Mouse (Mus musculus) adrenal gland, postnatal 36 days (tissue): ENCODE measurements at regions not wholly inside any gene's neighbourhood (a gene's known extent, or its start where the extent isn't known, plus 50 kb on each side); places are given as distances from the start of the nearest gene placed in this dataset.
A peak's percentile ranks its signal among the peaks of the same experiment; 100 is the strongest.
"Not testable (repeated sequence)": the region's sequence is repeated elsewhere in the genome, so short reads cannot be mapped to it uniquely, and the experiment has no call there.

Experiments
- DNase-seq, 2 experiments: peaks; one replicate each; pipeline ENCODE4 v3.0.0; 2021; ENCODE audit warnings: mixed read lengths in 1 of 2

DNA sequence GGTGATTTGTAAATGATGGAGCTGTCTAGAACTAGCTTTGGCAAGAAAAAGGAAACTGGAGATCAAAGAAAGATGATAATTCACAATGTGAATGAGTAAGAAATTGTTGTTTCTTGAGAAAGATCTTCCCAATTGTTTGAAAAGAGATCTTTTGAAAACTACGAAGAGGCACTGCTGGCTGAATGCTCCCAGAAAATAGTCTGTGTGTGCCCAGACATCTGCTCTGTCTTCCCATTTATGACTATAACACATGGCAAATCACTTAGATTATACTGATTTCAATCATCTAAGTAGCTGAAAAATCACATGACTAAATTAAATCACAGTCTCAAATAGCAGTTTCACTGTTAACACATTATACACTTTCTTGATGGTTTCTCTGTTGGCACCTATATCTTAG is 434.2 kb upstream of the Sema6d start:
- no peak for DNase-seq

DNA sequence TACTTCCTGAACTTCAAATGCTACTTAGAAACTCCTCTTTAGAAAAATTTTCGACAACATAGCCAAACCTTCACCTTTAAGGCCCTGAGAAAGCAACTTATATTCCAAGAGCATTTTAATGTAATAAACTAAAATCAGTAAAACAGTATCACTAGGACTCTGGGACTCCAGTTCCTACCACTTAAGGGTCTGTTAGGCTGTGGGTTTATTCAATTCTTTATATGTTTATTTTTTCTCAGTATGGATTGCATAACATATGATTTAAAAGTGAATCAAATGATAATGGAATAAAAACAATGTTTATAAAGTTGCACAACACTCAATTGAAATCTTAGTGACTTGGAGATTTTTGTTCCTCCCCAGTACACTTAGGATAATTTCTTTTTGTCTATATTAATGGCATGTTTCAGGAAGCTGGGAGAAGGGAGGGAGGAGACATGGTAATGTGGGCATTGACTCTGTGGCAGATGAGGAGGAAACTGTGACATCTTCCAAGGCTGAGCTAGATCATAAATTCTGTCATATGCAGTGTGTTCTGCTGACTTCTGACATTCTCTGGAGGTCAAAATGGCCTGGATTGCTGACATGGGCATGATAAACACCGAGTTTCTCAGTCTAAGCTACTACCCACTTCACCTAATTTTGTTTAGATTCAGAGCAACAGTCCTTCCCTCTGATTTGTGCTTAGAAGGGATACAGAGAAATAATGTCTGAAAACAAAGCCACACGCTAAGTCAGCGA is 401.3 kb upstream of the Sema6d start:
- peak; percentile 24 to 28 for DNase-seq

DNA sequence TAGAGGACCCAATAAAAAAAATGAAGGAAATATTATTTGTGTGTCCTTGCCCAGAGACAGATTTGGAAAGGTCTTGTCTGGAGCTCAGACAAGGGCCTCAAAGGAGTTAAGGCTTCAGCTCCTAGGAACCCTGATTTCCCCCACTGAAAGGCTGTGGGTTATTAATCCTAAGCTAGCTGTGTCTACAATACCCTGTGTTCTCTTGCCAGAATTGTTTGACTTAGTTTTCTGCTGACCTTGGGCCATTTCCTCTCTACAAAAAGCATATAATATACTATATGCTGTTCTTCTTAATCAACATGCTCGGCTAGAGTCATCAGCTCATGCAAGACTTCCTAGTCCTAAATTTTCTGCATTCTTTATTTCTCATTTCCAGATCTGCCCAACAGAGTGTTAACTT is 400.0 kb upstream of the Sema6d start:
- DNase-seq: peak in 1 of 2 experiments; percentile 3

DNA sequence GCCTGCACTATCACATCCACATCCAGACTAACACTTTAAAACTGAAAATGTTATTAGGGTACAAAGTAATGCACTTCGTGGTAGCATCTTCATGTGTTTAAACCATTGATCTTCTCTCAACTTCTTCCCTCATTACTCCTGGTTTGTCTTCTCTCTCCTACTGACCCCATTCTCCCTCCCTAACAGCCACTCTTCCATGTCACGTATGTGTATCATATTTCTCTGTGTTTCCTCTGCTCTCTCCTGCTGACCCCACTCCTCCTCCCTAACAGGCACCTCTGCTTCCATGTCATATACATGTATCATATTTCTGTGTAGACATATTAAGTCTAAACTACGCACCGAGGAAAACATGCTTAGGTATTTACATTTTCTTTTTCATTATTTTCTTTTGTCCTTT is 350.1 kb upstream of the Sema6d start:
- DNase-seq: no peak

DNA sequence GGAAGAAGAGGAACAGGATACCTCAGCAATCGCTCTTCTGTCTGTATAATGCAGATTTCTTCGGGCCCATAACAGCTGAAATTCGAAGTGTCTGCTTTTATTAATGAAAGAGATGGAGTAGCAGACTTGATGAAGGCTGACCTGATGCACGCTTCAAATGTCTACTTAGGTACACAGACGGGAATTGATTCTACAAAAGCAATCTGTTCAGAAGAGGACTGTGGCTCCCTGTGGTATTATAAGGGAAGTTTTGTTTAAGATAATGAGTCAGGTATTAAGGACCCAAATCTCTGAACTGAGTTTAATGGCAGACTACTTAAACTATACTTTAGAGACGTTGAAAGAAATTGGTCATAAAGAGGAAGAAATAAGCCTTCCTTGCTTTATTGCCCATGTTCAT is 349.2 kb upstream of the Sema6d start:
- DNase-seq: no peak

DNA sequence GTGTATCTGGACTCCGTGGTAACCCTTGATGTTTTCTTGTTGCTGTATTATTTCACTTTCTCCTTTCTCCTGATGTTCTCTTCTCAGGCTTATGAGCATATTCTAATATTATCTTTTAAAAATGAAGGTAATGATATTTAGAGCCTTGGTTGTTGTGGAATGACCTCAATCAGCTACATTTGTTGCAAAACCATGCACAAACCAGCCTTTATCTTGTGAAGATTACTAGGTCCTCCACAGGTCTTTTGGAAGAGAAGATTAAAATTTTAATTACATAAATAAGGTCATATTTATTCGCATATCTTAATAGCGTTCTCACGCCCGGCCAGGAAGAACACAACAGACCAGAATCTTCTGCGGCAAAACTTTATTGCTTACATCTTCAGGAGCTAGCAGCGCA is 335.5 kb upstream of the Sema6d start:
- DNase-seq: no peak

DNA sequence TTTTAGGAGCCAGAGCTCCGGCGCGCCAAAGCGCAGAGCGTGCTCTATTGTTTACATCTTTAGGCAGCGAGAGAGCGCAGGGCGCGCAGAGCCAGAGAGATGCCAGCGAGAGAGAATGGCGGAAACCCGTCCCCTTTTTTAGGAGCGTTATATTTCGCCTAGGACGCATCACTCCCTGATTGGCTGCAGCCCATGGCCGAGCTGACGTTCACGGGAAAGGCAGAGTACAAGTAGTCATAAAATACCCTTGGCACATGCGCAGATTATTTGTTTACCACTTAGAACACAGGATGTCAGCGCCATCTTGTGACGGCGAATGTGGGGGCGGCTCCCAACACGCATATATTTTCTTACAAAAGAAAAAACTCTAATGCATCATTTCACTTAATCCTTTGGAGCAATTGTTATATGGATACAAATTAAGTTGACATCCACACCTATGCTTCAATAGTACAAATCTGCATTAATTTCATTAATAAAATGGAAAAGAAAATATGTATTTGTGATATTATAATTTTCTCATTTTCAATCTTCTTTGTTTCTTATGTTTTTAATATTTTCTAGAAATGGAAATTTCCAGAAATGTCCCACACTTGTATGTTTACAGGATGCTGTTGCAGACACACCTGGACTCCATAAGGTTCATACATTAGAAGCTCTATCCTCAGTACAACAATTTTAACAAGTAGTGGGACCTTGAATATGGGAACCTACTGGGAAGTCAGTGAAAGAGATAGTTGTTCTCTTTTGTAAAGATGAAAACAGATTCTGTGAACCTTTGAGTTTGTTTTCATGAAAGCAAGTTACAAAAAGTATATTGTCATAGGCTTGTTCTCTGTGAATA is 334.9 kb upstream of the Sema6d start:
- DNase-seq: not testable (repeated sequence)

DNA sequence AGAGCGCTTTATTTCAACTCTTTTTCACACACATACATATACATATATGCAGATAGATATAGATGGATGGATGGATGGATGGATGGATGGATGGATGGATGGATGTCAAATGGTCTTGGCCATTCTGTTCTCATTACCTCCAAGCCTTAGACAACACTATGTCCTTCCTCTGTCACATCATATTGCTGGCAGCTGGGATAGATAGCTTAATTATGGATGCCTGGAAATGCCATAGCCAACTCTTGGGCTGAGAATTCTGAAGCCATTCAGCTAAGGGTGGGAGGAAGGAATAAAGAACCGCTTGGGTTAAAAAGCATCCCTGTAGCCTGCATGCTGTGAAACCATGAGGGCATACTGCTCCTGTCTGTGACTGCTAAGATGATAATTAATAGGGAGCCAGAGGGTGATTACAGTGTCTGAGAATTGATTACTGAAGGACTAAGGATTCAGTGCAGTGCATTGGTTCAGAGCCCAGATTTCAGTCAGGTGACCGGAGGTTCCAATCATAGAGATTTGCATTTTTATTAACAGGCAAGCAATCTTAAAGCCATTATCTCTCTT is 290.5 kb upstream of the Sema6d start:
- DNase-seq: no peak

DNA sequence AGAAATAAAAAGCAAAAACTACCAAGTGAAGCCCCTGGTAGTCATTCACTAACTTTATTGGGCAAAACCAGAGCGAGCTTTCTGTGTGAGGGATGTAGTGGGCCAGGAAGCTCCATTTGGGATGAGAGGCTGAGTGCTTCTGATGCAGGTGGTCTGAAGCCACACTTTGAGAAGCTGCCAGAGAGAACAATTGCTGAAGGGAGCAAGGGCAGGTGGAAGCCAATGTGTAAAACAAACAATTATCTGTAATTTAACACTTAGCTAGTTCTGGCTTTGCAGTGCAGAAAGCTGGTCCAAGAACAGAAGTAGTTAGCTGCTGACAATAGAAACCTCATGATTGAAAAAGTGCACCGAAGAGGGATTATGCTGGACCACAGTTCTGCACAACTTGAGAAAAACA is 284.1 kb upstream of the Sema6d start:
- DNase-seq: no peak

DNA sequence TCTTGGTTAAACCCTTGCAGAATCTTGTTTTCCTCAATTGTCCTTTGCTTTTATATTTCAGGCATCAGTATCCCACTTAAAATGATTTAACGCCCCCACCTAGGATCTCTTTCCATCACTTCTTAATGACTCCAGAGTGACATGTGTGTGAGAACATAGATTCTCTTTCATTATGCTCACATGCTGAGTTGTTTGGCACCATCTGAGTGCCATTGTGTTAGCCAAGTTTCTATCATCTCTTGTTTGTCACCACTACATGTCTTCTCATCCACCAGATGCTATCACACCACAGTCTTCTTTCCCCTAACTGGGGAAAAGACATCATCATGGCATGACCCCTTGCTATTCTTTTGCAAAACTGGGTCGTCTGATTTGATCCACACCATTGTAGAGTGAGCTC is 283.4 kb upstream of the Sema6d start:
- DNase-seq: no peak

DNA sequence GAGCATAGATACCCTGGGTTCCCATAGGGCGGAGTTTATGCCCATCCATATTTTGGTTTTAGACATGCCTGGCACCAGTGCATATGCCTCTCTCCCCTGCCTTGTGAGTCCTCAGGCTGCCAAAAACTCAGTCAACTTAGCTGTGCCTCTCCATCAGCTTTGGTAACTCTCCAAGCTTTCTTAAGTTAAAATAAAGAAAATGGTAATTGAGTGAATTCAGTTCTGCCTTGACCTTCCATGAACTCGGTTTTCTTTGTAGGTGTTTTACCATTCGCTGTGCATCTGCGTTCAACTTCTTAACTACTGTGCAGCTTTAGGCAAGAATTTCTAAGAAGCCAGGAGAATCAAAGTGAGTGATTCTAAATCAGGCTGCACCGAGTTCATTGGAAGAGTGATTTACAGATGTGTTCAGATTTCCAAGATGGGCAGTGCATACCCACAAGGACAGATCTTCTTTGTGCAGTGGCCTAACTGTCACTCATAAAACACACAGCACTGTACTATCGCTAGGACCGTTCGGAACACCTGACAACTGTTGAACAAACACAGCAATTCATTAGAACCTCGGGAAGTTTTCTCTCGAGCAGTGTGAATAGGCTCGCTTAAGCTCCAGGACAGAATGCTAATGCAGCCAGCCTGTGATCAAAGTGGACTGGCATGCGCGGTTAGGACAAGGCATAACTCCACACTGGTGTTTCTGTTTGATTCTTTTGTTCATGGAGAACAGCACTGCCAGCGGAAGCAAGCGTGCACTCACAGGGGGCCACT is 276.4 kb upstream of the Sema6d start:
- DNase-seq: no peak

DNA sequence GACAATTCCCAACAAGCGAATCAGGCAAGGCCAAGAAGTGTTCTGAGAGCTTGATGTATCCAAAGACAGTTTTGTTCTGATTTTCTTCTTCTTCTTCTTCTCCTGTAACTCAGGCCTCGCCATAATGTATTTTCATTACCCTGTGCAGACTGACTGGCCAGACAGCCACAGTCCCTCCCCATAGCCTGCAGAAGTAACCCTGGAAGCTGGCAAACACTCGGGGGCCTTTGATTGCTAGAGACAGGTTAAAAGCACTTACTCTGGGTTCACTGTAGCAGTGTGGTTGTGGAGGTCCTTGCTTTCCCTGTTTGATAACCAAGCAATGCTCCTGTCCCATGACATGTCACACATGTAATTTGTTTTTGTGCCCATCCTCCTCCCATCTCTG is 275.8 kb upstream of the Sema6d start:
- no peak for DNase-seq

DNA sequence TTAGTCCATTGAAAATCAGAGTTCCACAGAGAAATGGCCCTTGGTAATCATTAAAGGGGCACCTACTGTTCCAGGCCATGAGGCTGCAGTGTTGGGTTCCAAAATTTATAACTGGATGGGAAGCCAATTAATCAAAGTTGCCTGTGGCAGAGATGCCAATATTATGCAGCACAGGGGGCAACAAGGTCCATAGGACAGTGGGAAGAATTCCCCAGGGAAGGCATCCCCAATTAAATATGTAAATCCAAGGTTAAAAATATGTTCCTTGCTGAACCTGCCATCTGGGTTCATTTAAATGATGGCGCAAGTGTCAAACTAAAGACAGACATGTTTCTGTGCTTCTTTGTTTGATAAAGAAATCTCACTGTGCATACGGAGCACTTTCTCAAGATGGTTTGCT is 273.1 kb upstream of the Sema6d start:
- no peak for DNase-seq

DNA sequence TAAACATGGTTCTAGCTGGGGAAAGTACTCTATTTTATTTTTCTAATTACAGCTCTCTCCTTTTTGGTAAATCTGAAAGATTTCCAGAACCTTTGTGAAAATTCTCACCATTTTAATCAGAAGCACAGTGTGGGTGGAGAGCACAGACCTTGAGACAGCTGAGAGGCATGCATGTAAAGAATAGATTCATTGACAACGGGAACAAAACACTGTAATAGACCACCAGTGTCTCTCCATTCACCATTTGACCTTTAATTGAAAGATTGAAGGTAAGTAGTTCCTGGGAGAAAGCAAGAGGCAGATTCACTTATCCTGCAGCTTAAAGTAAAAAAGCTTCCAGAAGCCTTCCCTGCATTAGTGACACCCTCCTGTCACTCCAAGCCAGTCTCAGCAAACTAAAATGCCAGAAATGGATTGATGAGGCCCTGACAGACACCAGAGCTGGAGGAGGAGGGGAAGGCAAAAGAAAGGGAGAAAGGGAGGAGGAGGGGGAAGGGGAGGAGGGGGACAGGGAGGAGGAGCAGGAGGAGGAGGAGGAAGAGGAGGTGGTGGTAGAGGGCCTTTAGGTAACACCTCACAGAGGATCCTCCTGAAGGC is 256.1 kb upstream of the Sema6d start:
- DNase-seq: no peak
